8 mouse cellular contexts compared by ENCODE assay signal in the genomic region with DNA sequence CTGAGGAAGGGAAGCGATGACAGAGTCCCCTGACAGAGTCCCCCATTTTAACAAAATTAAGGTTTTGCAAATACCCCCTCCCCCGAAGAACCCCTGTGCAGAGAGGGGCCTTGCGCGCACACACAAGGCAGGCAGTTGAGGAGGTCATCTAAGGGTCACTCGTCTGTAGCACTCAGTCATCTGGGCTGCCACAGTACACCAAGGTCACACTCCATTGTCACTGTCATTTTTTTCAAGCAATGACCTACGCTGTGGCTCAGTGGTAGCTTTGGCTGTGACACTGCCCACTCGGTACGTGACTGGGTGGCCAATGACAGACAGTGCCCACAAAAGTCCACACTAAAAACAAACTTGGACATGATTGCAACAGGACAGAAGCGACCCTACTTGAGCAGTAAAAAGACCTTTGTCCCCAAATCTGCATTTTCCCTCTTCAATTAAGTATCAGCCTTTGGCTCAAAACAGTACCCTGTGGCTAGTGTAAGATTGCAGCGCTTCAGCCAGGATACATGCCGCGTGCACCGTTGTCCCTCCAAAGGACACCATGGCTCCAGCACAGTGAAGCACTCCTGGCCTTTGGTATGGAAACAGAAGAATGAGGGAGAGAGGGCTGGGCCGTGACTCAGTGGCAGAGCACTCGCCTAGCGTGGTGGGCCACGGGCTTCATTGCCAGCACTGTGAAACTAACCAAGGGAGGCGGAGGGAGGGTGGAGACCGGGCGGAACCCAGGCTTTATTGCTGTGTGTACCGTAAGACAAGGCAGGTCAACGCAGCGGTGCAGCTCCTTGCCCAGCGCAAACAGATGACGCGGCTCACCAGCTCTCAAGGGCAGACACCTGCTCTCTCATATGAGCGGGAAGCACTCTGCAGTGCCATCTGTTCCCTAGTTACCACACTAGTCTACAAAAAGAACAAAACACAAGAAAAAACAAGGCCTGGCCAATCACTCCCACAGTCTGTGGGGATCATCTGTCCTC. TPM values are rescaled to one million over a fixed set of nuclear protein-coding genes. Genes with fewer than 3 reads are reported as not detected.
DNase-seq lines count a peak whose midpoint lies in the region; ATAC-seq and TF ChIP-seq lines count a peak whose summit lies in the region.

No protein-coding gene starts in this region.

- no peak for DNase-seq in lung, postnatal 0 days (ENCODE audit: low spot score)
- DNase-seq in lung, postnatal 10 days = no peak
- DNase-seq in cerebellum, adult 8-10 months = peak; percentile 74
- peak; percentile 15 for DNase-seq in gastrocnemius, postnatal 10 days
- peak; percentile 40 for DNase-seq in kidney, postnatal 0 days (ENCODE audit: low spot score)
- DNase-seq in liver, embryonic 14.5 days (ENCODE audit: low read depth in 3 of 3, low spot score in 3 of 3) = no peak

- TF ChIP-seq CTCF in lung, postnatal 0 days (IDR thresholded peaks at IDR 0.05) = no peak
- TF ChIP-seq CTCF in kidney, postnatal 0 days (IDR thresholded peaks at IDR 0.05; ENCODE audit: low read depth) = no peak
- no peak for TF ChIP-seq CTCF in liver, embryonic 14.5 days (IDR thresholded peaks at IDR 0.05; ENCODE audit: low read depth)

- TF ChIP-seq EP300 in lung, postnatal 0 days (IDR thresholded peaks at IDR 0.05) = no peak
- no peak for TF ChIP-seq EP300 in liver, embryonic 14.5 days (IDR thresholded peaks at IDR 0.05; ENCODE audit: low read depth)

- peak; percentile 31; the same call in 1 of the 2 replicates for ATAC-seq in lung, postnatal 0 days
- peak; percentile 43; the same call in 1 of the 2 replicates for ATAC-seq in kidney, postnatal 0 days (replicated peaks; ENCODE audit: low FRiP score, low read depth)
- ATAC-seq in liver, embryonic 14.5 days (ENCODE audit: insufficient read depth) = peak; percentile 32; the same call in 1 of the 2 replicates
- ATAC-seq in stomach, embryonic 14.5 days (ENCODE audit: insufficient number of reproducible peaks, insufficient read depth, low FRiP score, low read depth) = no peak
- no peak for ATAC-seq in erythroid progenitor cell, adult 5-6 weeks (replicated peaks; ENCODE audit: low FRiP score, poor library complexity, severe bottlenecking)

- H3K27ac ChIP-seq in lung, postnatal 0 days (ENCODE audit: low read length) = no peak overlapping the region
- peak overlapping the region; percentile 6; the same call in 1 of the 2 replicates for H3K27ac ChIP-seq in kidney, postnatal 0 days
- no peak overlapping the region for H3K27ac ChIP-seq in liver, embryonic 14.5 days
- H3K27ac ChIP-seq in stomach, embryonic 14.5 days (ENCODE audit: low read length) = 0 out of 2 replicates have a peak overlapping the region, but pooled peaks have one; percentile 6

- no peak overlapping the region for H3K4me2 ChIP-seq in lung, postnatal 0 days (replicated peaks; ENCODE audit: low read depth, low read length)
- no peak overlapping the region for H3K4me2 ChIP-seq in kidney, postnatal 0 days (ENCODE audit: low read length)
- no peak overlapping the region for H3K4me2 ChIP-seq in liver, embryonic 14.5 days (ENCODE audit: low read depth)
- H3K4me2 ChIP-seq in stomach, embryonic 14.5 days (replicated peaks; ENCODE audit: low read depth, low read length) = no peak overlapping the region

- no peak overlapping the region for H3K4me3 ChIP-seq in lung, postnatal 0 days (ENCODE audit: low read depth, low read length)
- no peak overlapping the region for H3K4me3 ChIP-seq in kidney, postnatal 0 days (replicated peaks; ENCODE audit: low read depth, low read length)
- H3K4me3 ChIP-seq in liver, embryonic 14.5 days (ENCODE audit: insufficient read depth in 1 of 2, low read depth in 2 of 2, low read length in 2 of 2) = no peak overlapping the region
- no peak overlapping the region for H3K4me3 ChIP-seq in stomach, embryonic 14.5 days (ENCODE audit: low read depth, low read length)

- WGBS in lung, postnatal 0 days = 71% methylated on average over 27 of the region's 27 CpGs
- 54% methylated on average over 27 of the region's 27 CpGs for WGBS in kidney, postnatal 0 days
- 78% methylated on average over 27 of the region's 27 CpGs for WGBS in liver, embryonic 14.5 days (ENCODE audit: insufficient replicate concordance)
- WGBS in stomach, embryonic 14.5 days = 63% methylated on average over 27 of the region's 27 CpGs

- H3K27me3 ChIP-seq in lung, postnatal 0 days (replicated peaks; ENCODE audit: insufficient read depth, low read length) = no peaks in the 10 kb centered on the region
- H3K27me3 ChIP-seq in kidney, postnatal 0 days (ENCODE audit: insufficient read depth, low read length) = no peaks in the 10 kb centered on the region
- H3K27me3 ChIP-seq in liver, embryonic 14.5 days (ENCODE audit: control insufficient read depth, insufficient read depth, low read length) = no peaks in the 10 kb centered on the region
- H3K27me3 ChIP-seq in stomach, embryonic 14.5 days (ENCODE audit: control insufficient read depth, insufficient read depth, low read length) = no peaks in the 10 kb centered on the region

- H3K36me3 ChIP-seq in lung, postnatal 0 days (ENCODE audit: insufficient read depth, low read length) = peaks cover 3% of the 10 kb centered on the region; the same call in 1 of the 2 replicates
- H3K36me3 ChIP-seq in kidney, postnatal 0 days (ENCODE audit: insufficient read depth, low read length) = peaks cover 18% of the 10 kb centered on the region; the same call in 1 of the 2 replicates
- H3K36me3 ChIP-seq in liver, embryonic 14.5 days (replicated peaks; ENCODE audit: control insufficient read depth, insufficient read depth, low read depth) = no peaks in the 10 kb centered on the region
- peaks cover 8% of the 10 kb centered on the region for H3K36me3 ChIP-seq in stomach, embryonic 14.5 days (ENCODE audit: control insufficient read depth, insufficient read depth, low read length)

- H3K9me3 ChIP-seq in lung, postnatal 0 days (ENCODE audit: low read length) = no peaks in the 10 kb centered on the region
- no peaks in the 10 kb centered on the region for H3K9me3 ChIP-seq in kidney, postnatal 0 days (replicated peaks; ENCODE audit: low read length)
- H3K9me3 ChIP-seq in liver, embryonic 14.5 days (ENCODE audit: control insufficient read depth, low read length) = no peaks in the 10 kb centered on the region
- no peaks in the 10 kb centered on the region for H3K9me3 ChIP-seq in stomach, embryonic 14.5 days (ENCODE audit: control insufficient read depth, low read depth, low read length)

- no peak overlapping the region for H3K9ac ChIP-seq in lung, postnatal 0 days (replicated peaks; ENCODE audit: low read depth)
- H3K9ac ChIP-seq in kidney, postnatal 0 days (ENCODE audit: low read depth, low read length) = no peak overlapping the region
- H3K9ac ChIP-seq in liver, embryonic 14.5 days (replicated peaks) = no peak overlapping the region
- no peak overlapping the region for H3K9ac ChIP-seq in stomach, embryonic 14.5 days (replicated peaks; ENCODE audit: low read depth, low read length)

- H3K4me1 ChIP-seq in lung, postnatal 0 days (ENCODE audit: insufficient read depth, low read depth, low read length) = no peaks in the 10 kb centered on the region
- peaks cover 3% of the 10 kb centered on the region; the same call in 1 of the 2 replicates for H3K4me1 ChIP-seq in kidney, postnatal 0 days (replicated peaks; ENCODE audit: insufficient read depth, low read length)
- peaks cover 2 to 17% of the 10 kb centered on the region in 2 experiments; a peak in 3 of 4 replicates for H3K4me1 ChIP-seq in liver, embryonic 14.5 days (replicated peaks; ENCODE audit: control insufficient read depth in 2 of 2, insufficient read depth in 2 of 2, low read length in 1 of 2)
- H3K4me1 ChIP-seq in stomach, embryonic 14.5 days (ENCODE audit: control insufficient read depth, insufficient read depth, low read length) = 0 out of 2 replicates have a peak, but pooled peaks cover 6% of the 10 kb centered on the region

RNA-seq across cellular contexts. Expression of gene B4galt5, which starts 50.0 kb away (rescaled TPM):
- polyA plus RNA-seq in lung, postnatal 0 days (2015; fragmentation: Nextera tagmentation; extraction: Ambion mirVana) = 10.3 and 12.2 TPM in 2 replicates
- 10 to 100 TPM; 21.1 to 26.0 TPM for total RNA-seq in gastrocnemius, postnatal 10 days (2021)
- 19.5 and 22.6 TPM in 2 replicates for polyA plus RNA-seq in kidney, postnatal 0 days (2015; fragmentation: Nextera tagmentation; extraction: Ambion mirVana)
- polyA plus RNA-seq in liver, embryonic 14.5 days (2012; rRNA removed) = 2.3 TPM in 2 replicates
- 2.3 and 2.7 TPM in 2 replicates for polyA plus RNA-seq in liver, embryonic 14.5 days (2014; fragmentation: Nextera tagmentation; extraction: Ambion mirVana)
- 10.1 and 16.0 TPM in 2 replicates for polyA plus RNA-seq in stomach, embryonic 14.5 days (2014; fragmentation: Nextera tagmentation; extraction: Ambion mirVana)
- total RNA-seq in erythroid progenitor cell, adult 5-6 weeks (2015; ENCODE audit: low replicate concordance) = 4.7 and 7.5 TPM in 2 replicates
- total RNA-seq in erythroid progenitor cell, adult 5-6 weeks (2017; ENCODE audit: low replicate concordance) = 13.3 and 29.0 TPM in 2 replicates

RNA-seq across cellular contexts. Expression of gene Ptgis, which starts 58.6 kb away (rescaled TPM):
- 32.7 and 37.9 TPM in 2 replicates for polyA plus RNA-seq in lung, postnatal 0 days (2015; fragmentation: Nextera tagmentation; extraction: Ambion mirVana)
- total RNA-seq in gastrocnemius, postnatal 10 days (2021) = 10 to 100 TPM; 13.7 to 17.8 TPM
- 17.7 and 18.7 TPM in 2 replicates for polyA plus RNA-seq in kidney, postnatal 0 days (2015; fragmentation: Nextera tagmentation; extraction: Ambion mirVana)
- polyA plus RNA-seq in liver, embryonic 14.5 days (2012; rRNA removed) = 0.36 and 0.39 TPM in 2 replicates
- 0.33 and 0.46 TPM in 2 replicates for polyA plus RNA-seq in liver, embryonic 14.5 days (2014; fragmentation: Nextera tagmentation; extraction: Ambion mirVana)
- 26.6 and 28.1 TPM in 2 replicates for polyA plus RNA-seq in stomach, embryonic 14.5 days (2014; fragmentation: Nextera tagmentation; extraction: Ambion mirVana)
- not detected in 2 replicates for total RNA-seq in erythroid progenitor cell, adult 5-6 weeks (2015; ENCODE audit: low replicate concordance)
- not detected in 2 replicates for total RNA-seq in erythroid progenitor cell, adult 5-6 weeks (2017; ENCODE audit: low replicate concordance)

Comparison
In these comparisons a context has a peak if more than half of its experiments do, and no peak if none do; other contexts are left out.
1. ATAC-seq: peak in lung, postnatal 0 days (single experiment), kidney, postnatal 0 days (single experiment) and liver, embryonic 14.5 days (single experiment); none in stomach, embryonic 14.5 days (single experiment) and erythroid progenitor cell, adult 5-6 weeks (single experiment).
2. DNase-seq: peak in cerebellum, adult 8-10 months (single experiment), gastrocnemius, postnatal 10 days (single experiment) and kidney, postnatal 0 days (single experiment); none in lung, postnatal 0 days (single experiment), lung, postnatal 10 days (single experiment) and liver, embryonic 14.5 days (0 of 3).
3. H3K27ac ChIP-seq: peak in kidney, postnatal 0 days (single experiment) and stomach, embryonic 14.5 days (single experiment); none in lung, postnatal 0 days (single experiment) and liver, embryonic 14.5 days (single experiment).
4. RNA of gene Ptgis, which starts 58.6 kb away (polyA plus RNA-seq): 32.7 to 37.9 TPM in lung, postnatal 0 days, 26.6 to 28.1 TPM in stomach, embryonic 14.5 days and 17.7 to 18.7 TPM in kidney, postnatal 0 days; 0.33 to 0.46 TPM in liver, embryonic 14.5 days; every median in the first group is over 10 times any median in the second.